Mouse (Mus musculus): ENCODE results near the gene Slc27a1. TPM values are rescaled to one million over a fixed set of nuclear protein-coding genes. Genes with fewer than 3 reads are reported as not detected.
"Not testable (repeated sequence)": the region's sequence is repeated elsewhere in the genome, so short reads cannot be mapped to it uniquely, and the experiment has no call there.

Slc27a1 gene
- total RNA-seq (2014; rRNA removed; ENCODE audit: low replicate concordance) (68.4 and 178 TPM in 2 replicates), polyA plus RNA-seq (2015; fragmentation: Nextera tagmentation; extraction: Ambion mirVana) (62.1 and 68.5 TPM in 2 replicates)

DNA sequence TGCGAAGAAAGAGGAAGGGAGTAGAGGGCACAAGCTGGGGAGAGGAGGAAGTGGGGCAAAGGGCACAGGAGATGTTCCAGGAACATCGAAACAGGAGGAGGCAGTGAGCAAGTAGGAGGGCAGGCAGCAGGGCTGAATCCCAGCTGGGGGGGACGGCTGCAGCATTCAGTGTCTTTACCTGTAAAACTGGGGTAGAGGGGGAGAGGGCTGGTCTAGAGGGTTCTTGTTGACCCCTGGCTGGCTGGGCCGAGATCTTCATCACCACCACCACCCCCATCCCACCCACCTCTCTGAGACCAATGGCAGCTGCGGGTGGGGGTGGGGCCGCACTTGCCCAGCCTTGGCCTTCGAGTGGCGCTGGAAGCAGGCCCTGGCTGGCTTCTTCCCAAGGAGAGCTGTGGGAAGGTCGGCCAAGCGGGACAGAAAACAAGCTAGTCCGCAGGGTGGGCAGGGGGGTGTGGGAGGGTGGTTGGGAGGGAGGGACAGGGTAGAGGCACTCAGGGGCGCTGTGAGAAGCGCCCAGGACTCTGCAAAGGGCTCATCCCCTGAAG, at the start of gene Slc27a1:
Slc27a1 (plus strand) TSS at position 496 of the 551 bp plus-strand sequence.
- peak within 1 kb of the TSS; percentile 94 for H3K27ac ChIP-seq (ENCODE audit: low read depth)

GRCm38 (mm10) chr8:71519037-71519825, 49.5 kb upstream of the Slc27a1 start:
- not testable (repeated sequence) for H3K27me3 ChIP-seq (ENCODE audit: control insufficient read depth, insufficient read depth, low read length); H3K36me3 ChIP-seq (replicated peaks; ENCODE audit: control insufficient read depth, insufficient read depth, low read length); H3K4me3 ChIP-seq (ENCODE audit: low read depth, low read length); H3K9me3 ChIP-seq (replicated peaks; ENCODE audit: control insufficient read depth, low read length); H3K4me1 ChIP-seq (ENCODE audit: control insufficient read depth, insufficient read depth); H3K4me2 ChIP-seq (ENCODE audit: low read depth, low read length); H3K27ac ChIP-seq (ENCODE audit: low read depth); H3K9ac ChIP-seq (replicated peaks; ENCODE audit: low read depth, low read length)
- peak; percentile 68 for TF ChIP-seq CTCF (IDR thresholded peaks at IDR 0.05; ENCODE audit: low read depth)
- peak; percentile 80 for DNase-seq (ENCODE audit: low spot score)
- ATAC-seq (ENCODE audit: insufficient read depth, low read depth): 0 out of 2 replicates have a peak, but pooled peaks have one; percentile 24
- 29% methylated on average over 9 of the region's 10 CpGs for WGBS

More for the DNA sequence above, at the start of gene Slc27a1:
- ATAC-seq (ENCODE audit: insufficient read depth, low read depth) (peak; percentile 76), DNase-seq (ENCODE audit: low spot score) (peak; percentile 77)
- peak within 1 kb of the TSS; percentile 50 for H3K9ac ChIP-seq (replicated peaks; ENCODE audit: low read depth, low read length)
- H3K4me1 ChIP-seq (ENCODE audit: control insufficient read depth, insufficient read depth): peaks cover 29% of the 10 kb centered on the region
- H3K36me3 ChIP-seq (replicated peaks; ENCODE audit: control insufficient read depth, insufficient read depth, low read length): no peaks in the 10 kb centered on the region
- peak within 1 kb of the TSS; percentile 67 for H3K4me3 ChIP-seq (ENCODE audit: low read depth, low read length)
- no peaks in the 10 kb centered on the region for H3K27me3 ChIP-seq (ENCODE audit: control insufficient read depth, insufficient read depth, low read length)
- WGBS: 13% methylated on average over 13 of the region's 13 CpGs
- peak within 1 kb of the TSS; percentile 66 for H3K4me2 ChIP-seq (ENCODE audit: low read depth, low read length)
- H3K9me3 ChIP-seq (replicated peaks; ENCODE audit: control insufficient read depth, low read length): no peaks in the 10 kb centered on the region
- TF ChIP-seq EP300 (IDR thresholded peaks at IDR 0.05; ENCODE audit: low read depth) (no peak), CTCF (IDR thresholded peaks at IDR 0.05; ENCODE audit: low read depth) (0 out of 2 replicates have a peak, but pooled peaks have one; percentile 1)

DNA sequence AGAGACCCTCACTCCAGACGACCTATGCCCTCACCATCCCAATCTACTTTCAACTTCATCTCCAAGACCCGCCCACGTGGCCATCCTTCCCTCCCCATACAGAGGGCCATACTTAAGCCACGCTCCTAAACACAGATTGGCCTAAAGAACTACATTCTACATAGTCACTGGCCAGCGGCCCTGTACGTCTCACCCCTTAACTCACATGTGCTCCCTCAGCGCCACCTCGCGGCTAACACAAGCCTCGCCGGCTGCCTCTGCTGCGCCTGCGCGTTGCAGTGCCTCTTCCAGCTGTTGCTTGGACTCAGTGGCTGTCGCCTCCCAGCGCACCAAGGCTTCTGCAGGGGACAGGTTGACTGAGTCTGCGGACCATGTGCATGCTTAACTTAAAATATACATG, 47.0 kb upstream of the Slc27a1 start:
- Histone ChIP-seq H3K9me3 (replicated peaks; ENCODE audit: control insufficient read depth, low read length) (no peaks in the 10 kb centered on the region), H3K9ac (replicated peaks; ENCODE audit: low read depth, low read length) (no peak overlapping the region), H3K27ac (ENCODE audit: low read depth) (no peak overlapping the region), H3K36me3 (replicated peaks; ENCODE audit: control insufficient read depth, insufficient read depth, low read length) (no peaks in the 10 kb centered on the region), H3K27me3 (ENCODE audit: control insufficient read depth, insufficient read depth, low read length) (peaks cover 17% of the 10 kb centered on the region), H3K4me2 (ENCODE audit: low read depth, low read length) (no peak overlapping the region), H3K4me1 (ENCODE audit: control insufficient read depth, insufficient read depth) (peaks cover 5% of the 10 kb centered on the region), H3K4me3 (ENCODE audit: low read depth, low read length) (no peak overlapping the region)
- WGBS: 3% methylated on average over 17 of the region's 17 CpGs
- DNase-seq (ENCODE audit: low spot score): peak; percentile 96
- ATAC-seq (ENCODE audit: insufficient read depth, low read depth): peak; percentile 91
- TF ChIP-seq CTCF (IDR thresholded peaks at IDR 0.05; ENCODE audit: low read depth) (peak; percentile 97), EP300 (IDR thresholded peaks at IDR 0.05; ENCODE audit: low read depth) (no peak)

DNA sequence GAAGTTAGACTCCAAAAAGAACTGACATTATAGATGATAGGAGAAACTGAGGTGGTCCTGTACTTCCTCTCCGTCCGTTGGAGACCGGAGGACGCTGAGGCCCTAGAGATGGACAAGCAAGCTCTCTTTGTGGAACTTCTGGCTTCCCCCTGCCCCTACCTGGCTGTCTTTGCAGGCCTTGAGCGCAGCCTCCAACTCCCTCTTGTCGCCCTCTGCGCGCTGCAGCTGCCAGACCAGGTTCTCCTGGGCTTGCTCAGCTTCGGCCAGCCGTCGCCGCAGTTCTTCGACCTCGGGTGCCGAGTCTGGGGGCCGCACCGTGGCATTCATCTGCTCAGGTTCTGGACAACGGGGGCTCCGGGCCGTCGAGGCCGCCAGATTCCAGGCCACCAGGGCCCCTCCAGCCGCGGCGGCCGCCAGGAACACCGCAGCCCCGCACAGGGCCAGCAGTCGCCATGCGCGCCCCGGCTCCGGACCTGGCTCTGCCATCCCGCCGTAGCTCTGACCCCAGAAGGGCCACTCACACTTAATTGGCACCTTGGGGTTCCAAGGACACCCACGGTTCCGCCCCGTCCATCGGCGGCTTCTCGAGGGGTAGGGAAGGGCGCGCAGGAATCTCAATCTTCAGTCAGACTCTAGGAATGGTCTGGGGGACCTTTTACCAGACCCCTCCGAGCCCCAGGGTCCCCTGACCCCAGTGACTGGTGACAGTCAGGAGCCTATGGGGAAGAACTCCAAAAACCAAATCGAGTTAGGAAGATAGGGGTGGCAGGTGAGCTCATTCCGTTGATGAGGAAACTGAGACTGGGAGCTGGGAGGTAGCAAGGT, 43.2 kb upstream of the Slc27a1 start, which contains the start of gene Ccdc194:
Ccdc194 (minus strand) TSS at position 486 of the 825 bp plus-strand sequence.
- 24% methylated on average over 46 of the region's 46 CpGs for WGBS
- TF ChIP-seq CTCF (IDR thresholded peaks at IDR 0.05; ENCODE audit: low read depth): no peak
- TF ChIP-seq EP300 (IDR thresholded peaks at IDR 0.05; ENCODE audit: low read depth): no peak
- no peaks in the 10 kb centered on the region for H3K9me3 ChIP-seq (replicated peaks; ENCODE audit: control insufficient read depth, low read length)
- peak within 1 kb of the TSS; percentile 35 for H3K4me2 ChIP-seq (ENCODE audit: low read depth, low read length)
- H3K27me3 ChIP-seq (ENCODE audit: control insufficient read depth, insufficient read depth, low read length): peaks cover 14% of the 10 kb centered on the region
- peak within 1 kb of the TSS; percentile 18; the same call in 1 of the 2 replicates for H3K9ac ChIP-seq (replicated peaks; ENCODE audit: low read depth, low read length)
- DNase-seq (ENCODE audit: low spot score): no peak
- ATAC-seq (ENCODE audit: insufficient read depth, low read depth): no peak
- H3K36me3 ChIP-seq (replicated peaks; ENCODE audit: control insufficient read depth, insufficient read depth, low read length): no peaks in the 10 kb centered on the region
- H3K4me1 ChIP-seq (ENCODE audit: control insufficient read depth, insufficient read depth): peaks cover 23% of the 10 kb centered on the region
- peak within 1 kb of the TSS; percentile 96 for H3K27ac ChIP-seq (ENCODE audit: low read depth)
- H3K4me3 ChIP-seq (ENCODE audit: low read depth, low read length): no peak within 1 kb of the TSS

- DNase-seq (ENCODE audit: low spot score): peak; percentile 66
- peak overlapping the region; percentile 96 for H3K27ac ChIP-seq (ENCODE audit: low read depth)
- H3K27me3 ChIP-seq (ENCODE audit: control insufficient read depth, insufficient read depth, low read length): peaks cover 8% of the 10 kb centered on the region
- ATAC-seq (ENCODE audit: insufficient read depth, low read depth): peak; percentile 14; the same call in 1 of the 2 replicates
- 22% methylated on average over 6 of the region's 6 CpGs for WGBS
- no peaks in the 10 kb centered on the region for H3K36me3 ChIP-seq (replicated peaks; ENCODE audit: control insufficient read depth, insufficient read depth, low read length)
- H3K9me3 ChIP-seq (replicated peaks; ENCODE audit: control insufficient read depth, low read length): no peaks in the 10 kb centered on the region
- H3K9ac ChIP-seq (replicated peaks; ENCODE audit: low read depth, low read length): no peak overlapping the region
- no peak for TF ChIP-seq CTCF (IDR thresholded peaks at IDR 0.05; ENCODE audit: low read depth)
- no peak for TF ChIP-seq EP300 (IDR thresholded peaks at IDR 0.05; ENCODE audit: low read depth)
- H3K4me2 ChIP-seq (ENCODE audit: low read depth, low read length): no peak overlapping the region
- H3K4me3 ChIP-seq (ENCODE audit: low read depth, low read length): no peak overlapping the region
- H3K4me1 ChIP-seq (ENCODE audit: control insufficient read depth, insufficient read depth): peaks cover 22% of the 10 kb centered on the region
These were observed 42.4 kb upstream of the Slc27a1 start for GRCm38 (mm10) chr8:71526272-71526671.

Data from heart, postnatal 0 days (tissue).